Mouse (Mus musculus) CH12.LX (cell line): ENCODE measurements around the gene Mfsd5. TPM values are rescaled to one million over a fixed set of nuclear protein-coding genes. Genes with fewer than 3 reads are reported as not detected.

Source experiments
- DNase-seq: peaks from one replicate; pipeline ENCODE4 v3.0.0-alpha.2; 2013; ENCODE audit errors: extremely low read depth
- H3K27ac ChIP-seq: 2 replicates; pipeline ENCODE4 v1.5.1; 2012; ENCODE audit warnings: low read depth, mild to moderate bottlenecking, control low read depth, moderate library complexity; ENCODE audit not compliant: insufficient read depth
- H3K27me3 ChIP-seq: replicated peaks from 2 replicates; pipeline ENCODE3; 2012; ENCODE audit warnings: inconsistent platforms
- H3K36me3 ChIP-seq, 2 experiments: replicated peaks in 1 of 2; 2 replicates each; pipeline versions ENCODE3 to v1.6.1; 2012; ENCODE audit warnings: inconsistent platforms in 1 of 2, low read length in 1 of 2, mild to moderate bottlenecking in 1 of 2, mixed read lengths in 1 of 2, moderate library complexity in 1 of 2; ENCODE audit not compliant: control insufficient read depth in 1 of 2, insufficient read depth in 1 of 2
- H3K4me1 ChIP-seq, 2 experiments: 2 replicates each; pipeline ENCODE4 v1.6.1; 2012; ENCODE audit warnings: inconsistent platforms in 1 of 2, moderate library complexity in 1 of 2; ENCODE audit not compliant: insufficient read depth in 2 of 2, control insufficient read depth in 1 of 2
- H3K4me2 ChIP-seq: 2 replicates; pipeline ENCODE4 v1.6.1; 2012; ENCODE audit warnings: low read depth, mild to moderate bottlenecking, control low read depth; ENCODE audit not compliant: poor library complexity, insufficient read depth, severe bottlenecking
- H3K4me3 ChIP-seq, 3 experiments: fragments of 150-350 bp in 1 of 3; sonication (generic) in 1 of 3; replicated peaks in 1 of 3; 2 replicates each; pipeline versions ENCODE3 to v1.5.1; 2011 to 2012; ENCODE audit warnings: low read depth in 2 of 3, low read length in 2 of 3, mild to moderate bottlenecking in 2 of 3, moderate library complexity in 2 of 3, control low read depth in 1 of 3, improper control_type of control experiment in 1 of 3, inconsistent platforms in 1 of 3, mixed read lengths in 1 of 3; ENCODE audit not compliant: poor library complexity in 1 of 3
- H3K79me2 ChIP-seq: replicated peaks from 2 replicates; pipeline ENCODE4 v1.6.1; 2012; ENCODE audit warnings: mild to moderate bottlenecking, moderate library complexity; ENCODE audit not compliant: control insufficient read depth, poor library complexity, insufficient read depth, severe bottlenecking; ENCODE audit errors: extremely low read depth
- H3K9ac ChIP-seq: 2 replicates; pipeline ENCODE4 v1.6.1; 2012; ENCODE audit warnings: low read depth, mild to moderate bottlenecking, control low read depth, moderate library complexity; ENCODE audit not compliant: insufficient read depth
- H3K9me3 ChIP-seq: replicated peaks from 2 replicates; pipeline ENCODE3; 2012; ENCODE audit warnings: low read length, inconsistent platforms, mixed read lengths
- CHD1 ChIP-seq: IDR thresholded peaks from 2 replicates; pipeline ENCODE4 v1.6.1; 2012; ENCODE audit warnings: low read depth, low read length, improper control_type of control experiment, inconsistent platforms
- CHD2 ChIP-seq: IDR thresholded peaks from 2 replicates; pipeline ENCODE4 v1.6.1; 2011; ENCODE audit warnings: low read length, improper control_type of control experiment
- CTCF ChIP-seq, 2 experiments: IDR thresholded peaks in 1 of 2; conservative IDR thresholded peaks in 1 of 2; 2 replicates each; pipeline ENCODE4 v1.5.1; 2011 to 2012; ENCODE audit warnings: low read depth in 2 of 2, low read length in 2 of 2, improper control_type of control experiment in 1 of 2, inconsistent platforms in 1 of 2, mild to moderate bottlenecking in 1 of 2, moderate library complexity in 1 of 2
- E2F4 ChIP-seq: IDR thresholded peaks from 2 replicates; pipeline ENCODE4 v1.6.1; 2011; ENCODE audit warnings: low read depth, low read length, improper control_type of control experiment; ENCODE audit not compliant: insufficient replicate concordance
- ELF1 ChIP-seq: IDR thresholded peaks from 2 replicates; pipeline ENCODE4 v1.6.1; 2014; ENCODE audit warnings: low read depth, mild to moderate bottlenecking, inconsistent platforms, low read length, improper control_type of control experiment
- HCFC1 ChIP-seq: IDR thresholded peaks from 2 replicates; pipeline ENCODE4 v1.6.1; 2012; ENCODE audit warnings: low read depth, mild to moderate bottlenecking, inconsistent platforms, low read length, improper control_type of control experiment
- JUN ChIP-seq: IDR thresholded peaks from 2 replicates; pipeline ENCODE4 v1.6.1; 2011; ENCODE audit warnings: low read depth, mild to moderate bottlenecking, low read length, improper control_type of control experiment, moderate library complexity; ENCODE audit not compliant: insufficient read depth
- KAT2A ChIP-seq: IDR thresholded peaks from 2 replicates; pipeline ENCODE4 v1.6.1; 2012; ENCODE audit warnings: low read length, improper control_type of control experiment, inconsistent platforms; ENCODE audit not compliant: insufficient replicate concordance
- MAFK ChIP-seq: IDR thresholded peaks from 2 replicates; pipeline ENCODE4 v1.6.1; 2011; ENCODE audit warnings: low read length, improper control_type of control experiment; ENCODE audit not compliant: insufficient replicate concordance
- MAZ ChIP-seq: IDR thresholded peaks from 2 replicates; pipeline ENCODE4 v1.6.1; 2012; ENCODE audit warnings: low read depth, mild to moderate bottlenecking, inconsistent platforms, low read length, improper control_type of control experiment, moderate library complexity
- MEF2A ChIP-seq: IDR thresholded peaks from 2 replicates; pipeline ENCODE4 v1.6.1; 2014; ENCODE audit warnings: low read depth, mild to moderate bottlenecking, inconsistent platforms, low read length, improper control_type of control experiment, borderline replicate concordance
- MXI1 ChIP-seq: IDR thresholded peaks from 2 replicates; pipeline ENCODE4 v1.6.1; 2011; ENCODE audit warnings: mild to moderate bottlenecking, low read depth, low read length, improper control_type of control experiment
- NELFE ChIP-seq: IDR thresholded peaks from 2 replicates; pipeline ENCODE4 v1.6.1; 2011; ENCODE audit warnings: low read depth, low read length, improper control_type of control experiment
- POLR2AphosphoS2 ChIP-seq: IDR thresholded peaks from 2 replicates; pipeline ENCODE4 v1.6.1; 2011; ENCODE audit warnings: low read depth, low read length, improper control_type of control experiment
- RAD21 ChIP-seq: IDR thresholded peaks from 2 replicates; pipeline ENCODE4 v1.6.1; 2011; ENCODE audit warnings: low read depth, mild to moderate bottlenecking, low read length, improper control_type of control experiment, moderate library complexity
- SIN3A ChIP-seq: IDR thresholded peaks from 2 replicates; pipeline ENCODE4 v1.6.1; 2012; ENCODE audit warnings: low read length, improper control_type of control experiment, inconsistent platforms
- SMC3 ChIP-seq: IDR thresholded peaks from 2 replicates; pipeline ENCODE4 v1.6.1; 2011; ENCODE audit warnings: low read depth, low read length, improper control_type of control experiment
- UBTF ChIP-seq: IDR thresholded peaks from 2 replicates; pipeline ENCODE4 v1.6.1; 2012; ENCODE audit warnings: low read depth, mild to moderate bottlenecking, inconsistent platforms, low read length, improper control_type of control experiment, moderate library complexity
- ZMIZ1 ChIP-seq: IDR thresholded peaks from 2 replicates; pipeline ENCODE4 v1.6.1; 2012; ENCODE audit warnings: low read depth, mild to moderate bottlenecking, inconsistent platforms, low read length, improper control_type of control experiment
- ZNF384 ChIP-seq: IDR thresholded peaks from 2 replicates; pipeline ENCODE4 v1.6.1; 2012; ENCODE audit warnings: low read depth, low read length, improper control_type of control experiment, inconsistent platforms
- dilution Hi-C: fragments of 300-500 bp; cut with MboI; formaldehyde crosslinking; loops from 2 replicates; pipeline ENCODE4 v1.14.3; 2020; ENCODE audit warnings: low sequenced_read_pairs; ENCODE audit not compliant: extremely low pct_unique_long_range_greater_than_20kb, extremely low pct_ligation_motif_present
- in situ Hi-C: fragments of 300-500 bp; cut with MboI; formaldehyde crosslinking; loops from 3 replicates; pipeline ENCODE4 v1.14.3; 2019; ENCODE audit warnings: low sequenced_read_pairs, low pct_ligation_motif_present, low pct_unique_long_range_greater_than_20kb, mixed read lengths
- polyA plus RNA-seq: library from polyadenylated mRNA; unstranded; fragments of >175 nt; gene quantifications from 2 replicates; pipeline ENCODE4 v1.2.1, GENCODE M21; 2012; ENCODE audit warnings: low read depth; ENCODE audit not compliant: insufficient read length
- total RNA-seq, 2 experiments: library from RNA; depleted of rRNA; stranded (reverse); fragments of 300-350 nt in 1 of 2; fragments of >200 nt in 1 of 2; gene quantifications; 2 replicates each; pipeline ENCODE4 v1.2.3; 2012 to 2014

Mfsd5 gene
- total and polyA plus RNA-seq, 3 experiments: 31.1 to 90.6 (median 51.8) TPM

- Histone ChIP-seq H3K9ac (no peak overlapping the region), H3K27me3 (peaks cover 89% of the 10 kb centered on the region), H3K79me2 (no peaks in the 10 kb centered on the region), H3K4me2 (no peak overlapping the region), H3K4me3 (no peak overlapping the region), H3K9me3 (no peaks in the 10 kb centered on the region), H3K36me3 (no peaks in the 10 kb centered on the region), H3K4me1 (peaks cover 9 to 24% of the 10 kb centered on the region in 2 experiments), H3K27ac (no peak overlapping the region)
- dilution Hi-C loops: no loop called here
- in situ Hi-C loops: no loop called here
- no peak for DNase-seq
- TF ChIP-seq KAT2A: no peak
Measured at GRCm38 (mm10) chr15:102255547-102256255, 23.6 kb upstream of the Mfsd5 start.

- dilution Hi-C loops: no loop called here
- TF ChIP-seq MEF2A (no peak), CHD2 (no peak), E2F4 (no peak), UBTF (0 out of 2 replicates have a peak, but pooled peaks have one; percentile 74)
- Histone ChIP-seq H3K4me1 (peaks cover 9 to 24% of the 10 kb centered on the region in 2 experiments), H3K4me3 (peak overlapping the region in 2 of 3 experiments; percentile 50 to 51), H3K4me2 (peak overlapping the region; percentile 87), H3K27ac (no peak overlapping the region), H3K9me3 (no peaks in the 10 kb centered on the region), H3K27me3 (peaks cover 83% of the 10 kb centered on the region), H3K36me3 (no peaks in the 10 kb centered on the region), H3K79me2 (no peaks in the 10 kb centered on the region), H3K9ac (peak overlapping the region; percentile 45)
- in situ Hi-C loops: no loop called here
- no peak for DNase-seq
Measured at GRCm38 (mm10) chr15:102256431-102257201, 22.6 kb upstream of the Mfsd5 start.

- peak within 1 kb of the TSS; percentile 45 for H3K9ac ChIP-seq
- no peaks in the 10 kb centered on the region for H3K9me3 ChIP-seq
- H3K79me2 ChIP-seq: no peaks in the 10 kb centered on the region
- dilution Hi-C loops (no loop called here), in situ Hi-C loops (no loop called here)
- H3K4me3 ChIP-seq: peak within 1 kb of the TSS in 2 of 3 experiments; percentile 50 to 51
- no peak for DNase-seq
- H3K36me3 ChIP-seq: no peaks in the 10 kb centered on the region
- no peak within 1 kb of the TSS for H3K27ac ChIP-seq
- H3K4me1 ChIP-seq: peaks cover 9 to 29% of the 10 kb centered on the region in 2 experiments
- peak within 1 kb of the TSS; percentile 87 for H3K4me2 ChIP-seq
- H3K27me3 ChIP-seq: peaks cover 83% of the 10 kb centered on the region
- no peak for TF ChIP-seq MAFK
- no peak for TF ChIP-seq SIN3A
- TF ChIP-seq MEF2A: no peak
- TF ChIP-seq NELFE: no peak
- no peak for TF ChIP-seq HCFC1
- no peak for TF ChIP-seq ELF1
- TF ChIP-seq E2F4: no peak
- TF ChIP-seq ZMIZ1: no peak
- no peak for TF ChIP-seq RAD21
- TF ChIP-seq CHD2: no peak
- TF ChIP-seq MAZ: peak; percentile 23; the same call in 1 of the 2 replicates
- no peak for TF ChIP-seq JUN
- no peak; the same call in 1 of the 2 replicates for TF ChIP-seq UBTF
- no peak for TF ChIP-seq CHD1
- no peak for TF ChIP-seq CTCF (conservative IDR thresholded peaks at IDR 0.05 in 1 of 2, IDR thresholded peaks at IDR 0.05 in 1 of 2; ENCODE audit: low read depth in 2 of 2, low read length in 2 of 2)
- no peak for TF ChIP-seq SMC3
- no peak for TF ChIP-seq ZNF384
- peak; percentile 50; the same call in 1 of the 2 replicates for TF ChIP-seq MXI1
- no peak for TF ChIP-seq POLR2AphosphoS2
Measured at GRCm38 (mm10) chr15:102257202-102258075, 21.8 kb upstream of the Mfsd5 start, which contains the start of gene Rarg. Rarg (minus strand) TSS chr15:102257517.
